Comparison of ENCODE assay signal across 25 mouse cellular contexts in the genomic region with DNA sequence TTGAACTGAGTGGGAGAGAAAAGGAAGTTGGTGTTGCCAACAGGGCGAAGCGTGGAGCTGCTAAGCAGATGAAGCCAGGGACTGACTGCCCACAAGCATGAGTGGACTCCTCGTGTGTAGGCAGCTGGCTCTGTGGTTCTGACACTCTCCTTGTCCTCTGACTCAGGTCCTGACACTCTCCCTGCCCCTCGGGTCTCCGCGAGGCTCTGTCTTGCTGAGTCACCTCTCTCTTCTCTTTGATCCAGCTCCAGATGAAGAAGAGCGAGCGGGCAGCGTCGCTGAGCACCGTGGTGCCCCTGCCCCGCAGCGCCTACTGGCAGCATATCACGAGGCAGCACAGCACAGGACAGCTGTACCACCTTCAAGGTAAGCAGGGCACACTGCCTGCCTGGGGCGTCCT.
A peak's percentile ranks its signal among the peaks of the same experiment; 100 is the strongest.
DNase-seq lines count a peak whose midpoint lies in the region; ATAC-seq and TF ChIP-seq lines count a peak whose summit lies in the region.
"Had no signal": no experiment of that assay in that cellular context is flagged by ENCODE, and none has a peak within 500 bp of the region (broad histone marks: within the 10 kb centered on the region; RNA-seq: fewer than 3 reads in every experiment).

No protein-coding gene starts in this region.

- H3K4me1 ChIP-seq in hindbrain, embryonic 10.5 days (replicated peaks) = no peaks in the 10 kb centered on the region
- H3K4me1 ChIP-seq in hindbrain, embryonic 16.5 days (ENCODE audit: control insufficient read depth, insufficient read depth, low read depth, low read length) = no peaks in the 10 kb centered on the region
- H3K4me1 ChIP-seq in G1E (ENCODE audit: insufficient read depth, low read depth, low read length) = no peaks in the 10 kb centered on the region
- H3K4me1 ChIP-seq: forebrain, embryonic 15.5 days; limb, embryonic 13.5 days; lung, embryonic 15.5 days; midbrain, embryonic 15.5 days; neural tube, embryonic 12.5 days had no signal

- no peak for DNase-seq in hindbrain, embryonic 10.5 days (ENCODE audit: low spot score)
- no peak for DNase-seq in G1E (ENCODE audit: low spot score)
- peak; percentile 19 for DNase-seq in adrenal gland, adult 8-10 months
- DNase-seq in brain, adult 2 months (ENCODE audit: low read depth, low spot score) = peak; percentile 14
- DNase-seq in right cerebral cortex, postnatal 36 days (ENCODE audit: low spot score in 2 of 2) = no peak
- no peak for DNase-seq in kidney, adult 18-20 months
- DNase-seq: cerebellum, adult 18-20 months; cerebellum, postnatal 10 days; gastrocnemius, postnatal 36 days; heart, adult 18-20 months; heart, postnatal 36 days; kidney, adult 11 months; kidney, postnatal 4 days; thymus, adult 2 months had no signal

- H3K36me3 ChIP-seq in hindbrain, embryonic 10.5 days = no peaks in the 10 kb centered on the region
- 0 out of 2 replicates have a peak, but pooled peaks cover 3% of the 10 kb centered on the region for H3K36me3 ChIP-seq in hindbrain, embryonic 16.5 days (ENCODE audit: control insufficient read depth, insufficient read depth, low read length)
- H3K36me3 ChIP-seq in G1E (replicated peaks) = no peaks in the 10 kb centered on the region
- H3K36me3 ChIP-seq: forebrain, embryonic 15.5 days; limb, embryonic 13.5 days; lung, embryonic 15.5 days; midbrain, embryonic 15.5 days; neural tube, embryonic 12.5 days had no signal

- no peak overlapping the region for H3K9ac ChIP-seq in hindbrain, embryonic 16.5 days (ENCODE audit: low read depth, low read length)
- H3K9ac ChIP-seq: forebrain, embryonic 15.5 days; hindbrain, embryonic 14.5 days; limb, embryonic 13.5 days; lung, embryonic 15.5 days; midbrain, embryonic 15.5 days; neural tube, embryonic 12.5 days had no signal

- no peak overlapping the region for H3K4me3 ChIP-seq in hindbrain, embryonic 10.5 days
- H3K4me3 ChIP-seq in hindbrain, embryonic 16.5 days (ENCODE audit: low read length) = no peak overlapping the region
- H3K4me3 ChIP-seq in G1E (ENCODE audit: low read depth, low read length) = peak overlapping the region; percentile 18; the same call in 1 of the 2 replicates
- H3K4me3 ChIP-seq: forebrain, embryonic 15.5 days; limb, embryonic 13.5 days; lung, embryonic 15.5 days; midbrain, embryonic 15.5 days; neural tube, embryonic 12.5 days had no signal

- 89% methylated on average over 15 of the region's 15 CpGs for WGBS in hindbrain, embryonic 10.5 days
- WGBS in hindbrain, embryonic 16.5 days = 87% methylated on average over 15 of the region's 15 CpGs

- H3K27me3 ChIP-seq in hindbrain, embryonic 10.5 days (ENCODE audit: insufficient read depth, poor library complexity, severe bottlenecking) = no peaks in the 10 kb centered on the region
- H3K27me3 ChIP-seq in hindbrain, embryonic 16.5 days (replicated peaks; ENCODE audit: control insufficient read depth, insufficient read depth, low read length) = no peaks in the 10 kb centered on the region
- H3K27me3 ChIP-seq in G1E (ENCODE audit: insufficient read depth, low read length) = no peaks in the 10 kb centered on the region; the same call in 1 of the 2 replicates
- H3K27me3 ChIP-seq: forebrain, embryonic 15.5 days; limb, embryonic 13.5 days; lung, embryonic 15.5 days; midbrain, embryonic 15.5 days; neural tube, embryonic 12.5 days had no signal

- H3K9me3 ChIP-seq in hindbrain, embryonic 10.5 days = no peaks in the 10 kb centered on the region
- H3K9me3 ChIP-seq in hindbrain, embryonic 16.5 days (ENCODE audit: control insufficient read depth, low read length) = no peaks in the 10 kb centered on the region
- peaks cover 77% of the 10 kb centered on the region for H3K9me3 ChIP-seq in G1E (replicated peaks)
- H3K9me3 ChIP-seq: forebrain, embryonic 15.5 days; limb, embryonic 13.5 days; lung, embryonic 15.5 days; midbrain, embryonic 15.5 days; neural tube, embryonic 12.5 days had no signal

- no peak for ATAC-seq in hindbrain, embryonic 16.5 days
- no peak for ATAC-seq in G1E (ENCODE audit: extremely low read depth, insufficient number of reproducible peaks, low FRiP score, poor library complexity, severe bottlenecking)
- ATAC-seq: CD4-positive, CD25-positive, alpha-beta regulatory T cell, adult 4 months; forebrain, embryonic 15.5 days; inflammation-experienced regulatory T-cells, adult 6 months; midbrain, embryonic 15.5 days had no signal

- peak overlapping the region; percentile 16; the same call in 1 of the 2 replicates for H3K27ac ChIP-seq in hindbrain, embryonic 10.5 days
- no peak overlapping the region for H3K27ac ChIP-seq in hindbrain, embryonic 16.5 days (ENCODE audit: low read depth, low read length)
- H3K27ac ChIP-seq: forebrain, embryonic 15.5 days; hindbrain, embryonic 14.5 days; limb, embryonic 13.5 days; lung, embryonic 15.5 days; midbrain, embryonic 15.5 days; neural tube, embryonic 12.5 days had no signal

- no peak overlapping the region for H3K4me2 ChIP-seq in hindbrain, embryonic 16.5 days (ENCODE audit: low read length)
- H3K4me2 ChIP-seq: forebrain, embryonic 15.5 days; heart, embryonic 11.5 days; hindbrain, embryonic 14.5 days; limb, embryonic 13.5 days; liver, embryonic 11.5 days; lung, embryonic 15.5 days; midbrain, embryonic 15.5 days; neural tube, embryonic 12.5 days had no signal

- no peak for TF ChIP-seq CTCF in G1E (IDR thresholded peaks at IDR 0.05; ENCODE audit: low read depth, low read length)

Comparison
In these comparisons a context has a peak if more than half of its experiments do, and no peak if none do; other contexts are left out.
1. DNase-seq: peak in adrenal gland, adult 8-10 months (single experiment) and brain, adult 2 months (single experiment); none in hindbrain, embryonic 10.5 days (single experiment), G1E (single experiment), right cerebral cortex, postnatal 36 days (0 of 2) and kidney, adult 18-20 months (single experiment).